Mouse (Mus musculus) hindbrain, embryonic 10.5 days (tissue): ENCODE data around the gene Cep97. TPM values are rescaled to one million over a fixed set of nuclear protein-coding genes. Genes with fewer than 3 reads are reported as not detected.
"Not testable (repeated sequence)": the region's sequence is repeated elsewhere in the genome, so short reads cannot be mapped to it uniquely, and the experiment has no call there.

ENCODE experiments used
- DNase-seq: peaks from one replicate; pipeline ENCODE4 v3.0.0-alpha.2; 2017; ENCODE audit warnings: low spot score
- H3K27ac ChIP-seq: fragments of 300-500 bp; sonication (generic); 2 replicates; pipeline ENCODE4 v1.5.1; 2016; ENCODE audit warnings: mild to moderate bottlenecking, moderate library complexity
- H3K27me3 ChIP-seq: fragments of 300-500 bp; sonication (generic); 2 replicates; pipeline ENCODE4 v1.6.1; 2016; ENCODE audit warnings: mild to moderate bottlenecking; ENCODE audit not compliant: poor library complexity, insufficient read depth, severe bottlenecking
- H3K36me3 ChIP-seq: fragments of 300-500 bp; sonication (generic); 2 replicates; pipeline ENCODE4 v1.6.1; 2016; ENCODE audit warnings: mild to moderate bottlenecking, moderate library complexity
- H3K4me1 ChIP-seq: fragments of 300-500 bp; sonication (generic); replicated peaks from 2 replicates; pipeline ENCODE4 v1.6.1; 2016; ENCODE audit warnings: mild to moderate bottlenecking
- H3K4me3 ChIP-seq: fragments of 300-500 bp; sonication (generic); 2 replicates; pipeline ENCODE4 v1.5.1; 2016; ENCODE audit warnings: mild to moderate bottlenecking, moderate library complexity
- H3K9me3 ChIP-seq: fragments of 300-500 bp; sonication (generic); 2 replicates; pipeline ENCODE4 v1.6.1; 2016; ENCODE audit warnings: mild to moderate bottlenecking, moderate library complexity
- WGBS: fragments of 180-500 bp; shearing (Covaris S2); methylation state at CpG from one replicate; pipeline ENCODE4 v1.1.7; 2016; 5-methylcytosine and 5-hydroxymethylcytosine counted together
- polyA plus RNA-seq: library from polyadenylated mRNA; unstranded; fragments of >200 nt; fragmentation: Nextera tagmentation; extraction: Ambion mirVana; gene quantifications from 2 replicates; pipeline ENCODE4 v1.2.1, GENCODE M21; 2016

Gene Cep97
- polyA plus RNA-seq, 1 experiment from 2014 or later, result 15.9 TPM

GRCm38 (mm10) chr16:55859421-55859820 is 75.2 kb downstream of the Cep97 start:
- not testable (repeated sequence) for H3K4me1 ChIP-seq, H3K9me3 ChIP-seq, H3K4me3 ChIP-seq, H3K27ac ChIP-seq, H3K36me3 ChIP-seq, DNase-seq, H3K27me3 ChIP-seq
- WGBS, result 93% methylated on average over 4 of the region's 4 CpGs

DNA sequence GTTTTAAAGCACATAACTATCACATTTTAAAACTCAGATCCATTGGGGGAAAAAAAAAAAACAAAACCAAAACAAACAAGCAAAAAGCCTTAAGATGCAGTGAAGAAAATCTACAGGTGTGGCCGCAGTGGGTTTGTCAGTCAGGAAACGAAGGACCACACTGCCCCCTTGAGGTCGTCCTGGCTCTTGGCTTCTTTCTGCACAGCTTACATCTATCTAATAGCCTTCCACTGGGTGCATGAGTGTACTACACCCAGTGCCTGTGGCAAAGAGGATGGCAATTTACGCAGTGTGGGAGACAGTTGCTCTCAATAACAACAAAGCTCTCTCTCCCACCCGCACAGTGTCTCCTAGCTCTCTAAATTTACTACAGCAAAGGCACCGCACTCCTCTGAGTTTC is 76.2 kb downstream of the Cep97 start:
- no peaks in the 10 kb centered on the region for H3K9me3 ChIP-seq
- DNase-seq, result peak; percentile 29
- no peak overlapping the region for H3K4me3 ChIP-seq
- peaks cover 9% of the 10 kb centered on the region; the same call in 1 of the 2 replicates for H3K36me3 ChIP-seq
- no peak overlapping the region for H3K27ac ChIP-seq
- H3K4me1 ChIP-seq, result no peaks in the 10 kb centered on the region
- no peaks in the 10 kb centered on the region for H3K27me3 ChIP-seq
- 62% methylated on average over 6 of the region's 6 CpGs for whole genome bisulfite sequencing

- 59% methylated on average over 19 of the region's 19 CpGs for WGBS
These were observed 81.5 kb downstream of the Cep97 start for GRCm38 (mm10) chr16:55852943-55853727.

DNA sequence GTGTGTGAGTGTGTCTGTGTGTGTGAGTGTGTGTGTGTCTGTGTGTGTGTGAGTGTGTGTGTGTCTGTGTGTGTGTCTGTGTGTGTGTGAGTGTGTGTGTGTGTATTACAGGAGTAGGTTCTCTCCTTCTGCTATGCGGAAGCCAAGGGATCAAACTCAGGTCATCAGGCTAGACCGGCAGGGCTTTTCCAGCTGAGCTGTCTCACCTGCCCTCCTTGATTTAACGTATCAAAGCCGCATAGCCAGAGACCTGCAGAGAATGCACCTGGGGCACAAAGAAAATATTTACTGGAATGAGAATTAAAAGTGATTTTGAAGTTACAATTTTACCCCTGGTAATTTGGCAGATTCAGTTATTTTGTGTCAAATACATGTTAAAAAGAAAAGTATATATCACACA is 82.1 kb downstream of the Cep97 start:
- DNase-seq, result no peak
- Histone ChIP-seq H3K27me3 (no peaks in the 10 kb centered on the region), H3K27ac (no peak overlapping the region), H3K4me3 (no peak overlapping the region), H3K36me3 (peaks cover 17% of the 10 kb centered on the region), H3K4me1 (no peaks in the 10 kb centered on the region), H3K9me3 (no peaks in the 10 kb centered on the region)
- 54% methylated on average over 4 of the region's 4 CpGs for WGBS

More at GRCm38 (mm10) chr16:55852943-55853727, 81.5 kb downstream of the Cep97 start:
- no peaks in the 10 kb centered on the region for H3K9me3 ChIP-seq
- H3K4me3 ChIP-seq, result no peak overlapping the region
- no peaks in the 10 kb centered on the region for H3K4me1 ChIP-seq
- no peaks in the 10 kb centered on the region for H3K27me3 ChIP-seq
- DNase-seq, result peak; percentile 65
- H3K36me3 ChIP-seq, result peaks cover 17% of the 10 kb centered on the region
- no peak overlapping the region for H3K27ac ChIP-seq

GRCm38 (mm10) chr16:55850485-55850884 is 84.2 kb downstream of the Cep97 start:
- peaks cover 15% of the 10 kb centered on the region for H3K36me3 ChIP-seq
- no peak overlapping the region for H3K27ac ChIP-seq
- DNase-seq, result no peak
- H3K4me1 ChIP-seq, result no peaks in the 10 kb centered on the region
- no peak overlapping the region for H3K4me3 ChIP-seq
- H3K9me3 ChIP-seq, result no peaks in the 10 kb centered on the region
- no peaks in the 10 kb centered on the region for H3K27me3 ChIP-seq
- WGBS, result 87% methylated on average over 3 of the region's 3 CpGs

Other genes starting within 250 kb of the Cep97 start
- gene Nfkbiz, start 96.0 kb downstream of the Cep97 start, polyA plus RNA-seq, result 1.1 and 1.4 TPM in 2 replicates
- gene Nxpe3, start 39.6 kb downstream of the Cep97 start, polyA plus RNA-seq, result 0.77 TPM in 2 replicates
- gene Rpl24, start 31.4 kb upstream of the Cep97 start, polyA plus RNA-seq, result 724 and 731 TPM in 2 replicates
- 15.3 and 15.8 TPM in 2 replicates for gene Zbtb11, start 39.0 kb upstream of the Cep97 start, polyA plus RNA-seq
- gene Pcnp, start 94.9 kb upstream of the Cep97 start, polyA plus RNA-seq, result 258 and 310 TPM in 2 replicates
- 25.5 and 29.0 TPM in 2 replicates for gene Trmt10c, start 103.0 kb upstream of the Cep97 start, polyA plus RNA-seq
- 32.5 and 35.7 TPM in 2 replicates for gene Senp7, start 113.5 kb upstream of the Cep97 start, polyA plus RNA-seq